In genomic region chr13:49021693-49022092, GRCm38 (mm10) we compare ENCODE assay signal across 8 mouse cellular contexts. TPM values are rescaled to one million over a fixed set of nuclear protein-coding genes. Genes with fewer than 3 reads are reported as not detected.
DNase-seq lines count a peak whose midpoint lies in the region; ATAC-seq lines count a peak whose summit lies in the region.

No protein-coding gene starts in this region.

- ATAC-seq in midbrain, embryonic 14.5 days (ENCODE audit: low FRiP score, low TSS enrichment) = no peak
- peak; percentile 69; the same call in 1 of the 2 replicates for ATAC-seq in common myeloid progenitor, adult 5-6 weeks (replicated peaks; ENCODE audit: low read depth, poor library complexity, severe bottlenecking)

- H3K36me3 ChIP-seq in midbrain, embryonic 10.5 days = 0 out of 2 replicates have a peak, but pooled peaks cover 4% of the 10 kb centered on the region
- no peaks in the 10 kb centered on the region for H3K36me3 ChIP-seq in midbrain, embryonic 14.5 days (ENCODE audit: control insufficient read depth, insufficient read depth, low read length)

- peaks cover 8% of the 10 kb centered on the region for H3K9me3 ChIP-seq in midbrain, embryonic 10.5 days (replicated peaks)
- H3K9me3 ChIP-seq in midbrain, embryonic 14.5 days (ENCODE audit: control insufficient read depth, low read length) = no peaks in the 10 kb centered on the region

- H3K4me3 ChIP-seq in midbrain, embryonic 10.5 days = no peak overlapping the region
- no peak overlapping the region for H3K4me3 ChIP-seq in midbrain, embryonic 14.5 days (replicated peaks; ENCODE audit: low read depth, low read length)

- H3K27ac ChIP-seq in midbrain, embryonic 10.5 days (replicated peaks) = no peak overlapping the region
- H3K27ac ChIP-seq in midbrain, embryonic 14.5 days (replicated peaks; ENCODE audit: low read depth, low read length) = no peak overlapping the region

- H3K4me2 ChIP-seq in midbrain, embryonic 14.5 days (ENCODE audit: low read length) = no peak overlapping the region

- 66% methylated on average over 3 of the region's 3 CpGs for WGBS in midbrain, embryonic 10.5 days
- WGBS in midbrain, embryonic 14.5 days = 72% methylated on average over 3 of the region's 3 CpGs

- peaks cover 25% of the 10 kb centered on the region for H3K4me1 ChIP-seq in midbrain, embryonic 10.5 days
- H3K4me1 ChIP-seq in midbrain, embryonic 14.5 days (ENCODE audit: control insufficient read depth, insufficient read depth, low read length) = peaks cover 9% of the 10 kb centered on the region; the same call in 1 of the 2 replicates

- peak; percentile 50 to 71 for DNase-seq in cerebellum, postnatal 25 days
- DNase-seq in cerebellum, adult 11 months = no peak
- DNase-seq in midbrain, embryonic 10.5 days (ENCODE audit: low spot score) = peak; percentile 35
- no peak for DNase-seq in midbrain, embryonic 14.5 days
- DNase-seq in lung, postnatal 36 days = peak; percentile 68
- DNase-seq in thymus, postnatal 14 days = peak; percentile 79
- no peak for DNase-seq in left cerebral cortex, adult 18-20 months (ENCODE audit: low spot score in 2 of 2)

- peaks cover 6% of the 10 kb centered on the region; the same call in 1 of the 2 replicates for H3K27me3 ChIP-seq in midbrain, embryonic 10.5 days (ENCODE audit: low read depth, poor library complexity, severe bottlenecking)
- no peaks in the 10 kb centered on the region for H3K27me3 ChIP-seq in midbrain, embryonic 14.5 days (ENCODE audit: control insufficient read depth, insufficient read depth, low read length)

- H3K9ac ChIP-seq in midbrain, embryonic 14.5 days (replicated peaks; ENCODE audit: low read length) = no peak overlapping the region

RNA-seq across cellular contexts. Expression of gene Fam120a, which starts 53.9 kb away (rescaled TPM):
- polyA plus RNA-seq in midbrain, embryonic 10.5 days (2016; fragmentation: Nextera tagmentation; extraction: Ambion mirVana) = 13.7 and 14.0 TPM in 2 replicates
- 16.0 and 17.3 TPM in 2 replicates for polyA plus RNA-seq in midbrain, embryonic 14.5 days (2014; fragmentation: Nextera tagmentation; extraction: Ambion mirVana)
- 126 and 134 TPM in 2 replicates for total RNA-seq in common myeloid progenitor, adult 5-6 weeks (2017)
- total RNA-seq in left cerebral cortex, adult 18-20 months (2021) = 100 to 1,000 TPM; 106 to 111 TPM

Comparison
In these comparisons a context has a peak if more than half of its experiments do, and no peak if none do; other contexts are left out.
1. DNase-seq: peak in cerebellum, postnatal 25 days (2 of 2), midbrain, embryonic 10.5 days (single experiment), lung, postnatal 36 days (single experiment) and thymus, postnatal 14 days (single experiment); none in cerebellum, adult 11 months (single experiment), midbrain, embryonic 14.5 days (single experiment) and left cerebral cortex, adult 18-20 months (0 of 2).